Mouse (Mus musculus) liver, embryonic 13.5 days (tissue): ENCODE data around the gene Tssk6. TPM values are rescaled to one million over a fixed set of nuclear protein-coding genes. Genes with fewer than 3 reads are reported as not detected.
A peak's percentile ranks its signal among the peaks of the same experiment; 100 is the strongest.

ENCODE experiments used
- ATAC-seq: fragments of 200-750 bp; cut with Nextera tagmentation; 2 replicates; pipeline ENCODE4 v1.8.0; 2017; ENCODE audit warnings: low read depth, mild to moderate bottlenecking, moderate number of reproducible peaks, moderate library complexity
- DNase-seq: peaks from one replicate; pipeline ENCODE4 v3.0.0; 2022
- H3K27ac ChIP-seq: fragments of 300-500 bp; sonication (generic); 2 replicates; pipeline ENCODE4 v1.5.1; 2015; ENCODE audit warnings: moderate library complexity, mild to moderate bottlenecking, inconsistent platforms
- H3K27me3 ChIP-seq: fragments of 300-500 bp; sonication (generic); 2 replicates; pipeline ENCODE4 v1.6.1; 2015; ENCODE audit warnings: mild to moderate bottlenecking, inconsistent platforms
- H3K36me3 ChIP-seq: fragments of 300-500 bp; sonication (generic); 2 replicates; pipeline ENCODE4 v1.6.1; 2015; ENCODE audit warnings: mild to moderate bottlenecking, inconsistent platforms
- H3K4me1 ChIP-seq: fragments of 300-500 bp; sonication (generic); replicated peaks from 2 replicates; pipeline ENCODE4 v1.6.1; 2015; ENCODE audit warnings: inconsistent platforms
- H3K4me2 ChIP-seq: fragments of 300-500 bp; sonication (generic); 2 replicates; pipeline ENCODE4 v1.6.1; 2015; ENCODE audit warnings: inconsistent platforms, mild to moderate bottlenecking, moderate library complexity
- H3K4me3 ChIP-seq: fragments of 300-500 bp; sonication (generic); replicated peaks from 2 replicates; pipeline ENCODE4 v1.5.1; 2015; ENCODE audit warnings: mild to moderate bottlenecking, inconsistent platforms
- H3K9ac ChIP-seq: fragments of 300-500 bp; sonication (generic); 2 replicates; pipeline ENCODE4 v1.6.1; 2015; ENCODE audit warnings: mild to moderate bottlenecking, inconsistent platforms
- H3K9me3 ChIP-seq: fragments of 300-500 bp; sonication (generic); replicated peaks from 2 replicates; pipeline ENCODE4 v1.6.1; 2016; ENCODE audit warnings: inconsistent platforms
- WGBS: fragments of 180-500 bp; shearing (Covaris S2); methylation state at CpG from one replicate; pipeline ENCODE4 v1.1.7; 2015; ENCODE audit not compliant: insufficient replicate concordance; 5-methylcytosine and 5-hydroxymethylcytosine counted together
- polyA plus RNA-seq: library from polyadenylated mRNA; unstranded; fragments of >200 nt; fragmentation: Nextera tagmentation; extraction: Ambion mirVana; gene quantifications from 2 replicates; pipeline ENCODE4 v1.2.1, GENCODE M21; 2015

Gene Tssk6
- polyA plus RNA-seq, 1 experiment from 2014 or later, result 2.5 TPM

- H3K27ac ChIP-seq, result no peak within 1 kb of the TSS
- H3K9ac ChIP-seq, result no peak within 1 kb of the TSS
- ATAC-seq (no peak), DNase-seq (no peak)
- H3K4me3 ChIP-seq, result peak within 1 kb of the TSS; percentile 26
- H3K9me3 ChIP-seq, result no peaks in the 10 kb centered on the region
- H3K27me3 ChIP-seq, result peaks cover 92% of the 10 kb centered on the region
- H3K4me2 ChIP-seq, result peak within 1 kb of the TSS; percentile 33
- 3% methylated on average over 60 of the region's 60 CpGs for WGBS
- H3K4me1 ChIP-seq, result peaks cover 27% of the 10 kb centered on the region
- H3K36me3 ChIP-seq, result peaks cover under 1% of the 10 kb centered on the region; the same call in 1 of the 2 replicates
Measured at GRCm38 (mm10) chr8:69887289-69888243, 14.4 kb upstream of the Tssk6 start, which contains the start of gene Cilp2. Gene Cilp2 (minus strand): TSS chr8:69887687.

- Histone ChIP-seq H3K9me3 (no peaks in the 10 kb centered on the region), H3K27ac (no peak overlapping the region), H3K9ac (no peak overlapping the region), H3K4me1 (peaks cover 27% of the 10 kb centered on the region), H3K4me3 (peak overlapping the region; percentile 26; the same call in 1 of the 2 replicates), H3K27me3 (peaks cover 84% of the 10 kb centered on the region), H3K4me2 (peak overlapping the region; percentile 33), H3K36me3 (peaks cover 8% of the 10 kb centered on the region)
- WGBS, result 7% methylated on average over 24 of the region's 24 CpGs
- ATAC-seq (no peak), DNase-seq (no peak)
Measured at GRCm38 (mm10) chr8:69888244-69888866, 13.6 kb upstream of the Tssk6 start.

GRCm38 (mm10) chr8:69888902-69889301 is 13.1 kb upstream of the Tssk6 start:
- no peak for ATAC-seq
- 9% methylated on average over 32 of the region's 32 CpGs for WGBS
- peaks cover 79% of the 10 kb centered on the region for H3K27me3 ChIP-seq

GRCm38 (mm10) chr8:69890813-69891241 is 11.2 kb upstream of the Tssk6 start:
- no peaks in the 10 kb centered on the region for H3K9me3 ChIP-seq
- no peak overlapping the region for H3K9ac ChIP-seq
- no peak overlapping the region for H3K4me2 ChIP-seq
- H3K4me3 ChIP-seq, result no peak overlapping the region
- peak; percentile 20 for DNase-seq
- peaks cover 33% of the 10 kb centered on the region for H3K36me3 ChIP-seq
- H3K4me1 ChIP-seq, result peaks cover 43% of the 10 kb centered on the region
- WGBS, result 48% methylated on average over 19 of the region's 19 CpGs
- peaks cover 59% of the 10 kb centered on the region for H3K27me3 ChIP-seq
- H3K27ac ChIP-seq, result no peak overlapping the region
- ATAC-seq, result no peak

More at GRCm38 (mm10) chr8:69888902-69889301, 13.1 kb upstream of the Tssk6 start:
- Histone ChIP-seq H3K4me2 (peak overlapping the region; percentile 28), H3K4me3 (peak overlapping the region; percentile 26; the same call in 1 of the 2 replicates), H3K4me1 (peaks cover 31% of the 10 kb centered on the region), H3K9me3 (no peaks in the 10 kb centered on the region), H3K36me3 (peaks cover 14% of the 10 kb centered on the region), H3K9ac (no peak overlapping the region), H3K27ac (no peak overlapping the region)
- no peak for DNase-seq

- Histone ChIP-seq H3K27me3 (peaks cover 29% of the 10 kb centered on the region), H3K4me3 (no peak overlapping the region), H3K9me3 (no peaks in the 10 kb centered on the region), H3K4me2 (no peak overlapping the region), H3K4me1 (peaks cover 55% of the 10 kb centered on the region), H3K27ac (no peak overlapping the region), H3K36me3 (peaks cover 54% of the 10 kb centered on the region), H3K9ac (no peak overlapping the region)
- no peak for ATAC-seq
- DNase-seq, result peak; percentile 46
- WGBS, result 63% methylated on average over 17 of the region's 17 CpGs
Measured at GRCm38 (mm10) chr8:69893863-69894262, 8.1 kb upstream of the Tssk6 start.

- DNase-seq, result no peak
- WGBS, result 74% methylated on average over 6 of the region's 6 CpGs
- Histone ChIP-seq H3K27ac (no peak overlapping the region), H3K27me3 (peaks cover 19% of the 10 kb centered on the region), H3K4me1 (peaks cover 55% of the 10 kb centered on the region), H3K9ac (no peak overlapping the region), H3K4me2 (no peak overlapping the region), H3K36me3 (peaks cover 61% of the 10 kb centered on the region), H3K9me3 (no peaks in the 10 kb centered on the region), H3K4me3 (no peak overlapping the region)
- ATAC-seq, result no peak
Measured at GRCm38 (mm10) chr8:69894836-69895332, 7.1 kb upstream of the Tssk6 start.

GRCm38 (mm10) chr8:69895772-69896451 is 6.1 kb upstream of the Tssk6 start:
- WGBS, result 77% methylated on average over 4 of the region's 4 CpGs
- Histone ChIP-seq H3K27ac (no peak overlapping the region), H3K4me1 (peaks cover 65% of the 10 kb centered on the region), H3K4me3 (no peak overlapping the region), H3K4me2 (no peak overlapping the region), H3K27me3 (peaks cover 9% of the 10 kb centered on the region), H3K36me3 (peaks cover 63% of the 10 kb centered on the region), H3K9ac (no peak overlapping the region), H3K9me3 (no peaks in the 10 kb centered on the region)
- ATAC-seq (no peak), DNase-seq (no peak)

- ATAC-seq, result no peak
- Histone ChIP-seq H3K27ac (no peak overlapping the region), H3K9me3 (no peaks in the 10 kb centered on the region), H3K4me1 (peaks cover 77% of the 10 kb centered on the region), H3K36me3 (peaks cover 60% of the 10 kb centered on the region), H3K9ac (0 out of 2 replicates have a peak overlapping the region, but pooled peaks have one; percentile 17), H3K27me3 (no peaks in the 10 kb centered on the region), H3K4me3 (no peak overlapping the region), H3K4me2 (no peak overlapping the region)
- no peak for DNase-seq
- WGBS, result 82% methylated on average over 6 of the region's 6 CpGs
Measured at GRCm38 (mm10) chr8:69897857-69898256, 4.1 kb upstream of the Tssk6 start.

- Histone ChIP-seq H3K4me2 (peak overlapping the region; percentile 99), H3K9ac (no peak overlapping the region), H3K27me3 (no peaks in the 10 kb centered on the region), H3K36me3 (peaks cover 40% of the 10 kb centered on the region), H3K27ac (no peak overlapping the region), H3K9me3 (no peaks in the 10 kb centered on the region), H3K4me3 (peak overlapping the region; percentile 74), H3K4me1 (peaks cover 85% of the 10 kb centered on the region)
- no peak for ATAC-seq
- WGBS, result 79% methylated on average over 2 of the region's 2 CpGs
- DNase-seq, result no peak
Measured at GRCm38 (mm10) chr8:69899876-69900275, 2.1 kb upstream of the Tssk6 start.

GRCm38 (mm10) chr8:69900895-69901451 is 1.0 kb upstream of the Tssk6 start:
- ATAC-seq (no peak), DNase-seq (no peak)
- H3K4me3 ChIP-seq, result peak overlapping the region; percentile 74
- H3K9me3 ChIP-seq, result no peaks in the 10 kb centered on the region
- H3K9ac ChIP-seq, result peak overlapping the region; percentile 93
- peak overlapping the region; percentile 99 for H3K4me2 ChIP-seq
- peaks cover 87% of the 10 kb centered on the region for H3K4me1 ChIP-seq
- WGBS, result 7% methylated on average over 12 of the region's 12 CpGs
- peak overlapping the region; percentile 96 for H3K27ac ChIP-seq
- peaks cover 29% of the 10 kb centered on the region for H3K36me3 ChIP-seq
- H3K27me3 ChIP-seq, result no peaks in the 10 kb centered on the region
